Mouse (Mus musculus): ENCODE results near the gene Snx22.

Snx22 gene

DNA sequence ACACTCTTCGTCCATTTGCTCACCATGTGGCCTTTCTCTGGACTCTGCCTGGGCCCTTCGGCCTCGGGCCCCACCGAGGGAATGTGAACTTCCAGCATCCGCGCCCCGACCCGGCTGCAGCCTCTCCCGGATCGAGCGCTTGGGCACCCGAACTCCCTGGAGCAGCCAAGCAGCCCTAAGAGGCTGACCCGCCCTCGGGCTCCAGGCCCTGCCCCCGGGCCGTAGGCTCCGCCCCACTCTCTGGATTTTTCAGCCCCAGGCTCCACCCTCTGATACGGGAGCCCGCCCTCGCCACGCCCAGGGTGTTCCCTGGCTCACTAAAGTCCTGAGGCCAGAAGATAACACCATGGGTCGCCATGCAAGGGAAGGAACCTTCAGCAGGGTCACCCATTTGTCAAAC lies at the start of gene Snx22:
TSS of gene Snx22 (minus strand) at position 137 of the 400 bp plus-strand sequence.
- DNase-seq (ENCODE audit: low spot score), result peak; percentile 66

DNA sequence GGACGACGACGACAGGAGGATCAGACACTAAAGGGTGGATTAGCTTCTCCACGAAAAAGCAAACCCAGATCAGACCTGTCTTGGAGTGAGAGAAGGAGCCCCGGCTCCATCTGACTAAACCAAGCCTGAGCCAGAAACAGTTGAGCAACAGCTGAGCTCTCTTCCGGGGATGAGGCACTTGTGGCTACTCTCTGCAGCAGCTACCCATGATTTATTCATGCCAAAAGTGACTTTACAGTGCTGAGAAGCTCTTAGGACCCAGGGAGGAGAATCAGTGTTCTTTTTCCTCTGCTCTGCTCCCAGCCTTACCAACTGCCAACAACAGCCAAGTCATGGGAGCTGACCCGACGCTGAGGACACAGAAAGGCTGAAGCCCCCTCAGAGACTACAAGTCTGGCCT lies 47.4 kb upstream of the Snx22 start:
- no peak for DNase-seq (ENCODE audit: low spot score)

DNA sequence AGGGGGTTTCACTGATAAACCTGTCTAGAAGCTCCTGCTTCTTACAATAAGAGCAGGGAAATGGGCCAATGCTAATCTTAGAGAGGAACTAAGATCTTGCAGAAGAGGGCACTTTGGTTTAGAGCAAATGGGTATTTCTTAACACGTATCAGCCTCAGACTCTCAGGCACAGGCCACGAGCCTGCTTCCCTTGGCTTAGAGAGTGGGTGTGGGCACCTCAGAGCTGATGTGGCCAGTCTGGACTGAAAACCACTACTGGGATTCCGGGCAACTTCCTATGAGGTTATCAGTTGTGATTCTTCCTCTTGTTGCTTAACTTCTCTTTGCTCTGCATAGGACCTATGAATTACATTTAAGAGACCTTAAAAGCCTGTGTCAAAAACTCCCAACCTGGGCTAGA lies 44.8 kb upstream of the Snx22 start:
- DNase-seq (ENCODE audit: low spot score), result no peak

- DNase-seq (ENCODE audit: low spot score), result no peak
These were observed 41.3 kb upstream of the Snx22 start for GRCm38 (mm10) chr9:66110611-66111379.

- DNase-seq (ENCODE audit: low spot score), result no peak
These were observed 40.6 kb upstream of the Snx22 start for GRCm38 (mm10) chr9:66110126-66110525.

DNA sequence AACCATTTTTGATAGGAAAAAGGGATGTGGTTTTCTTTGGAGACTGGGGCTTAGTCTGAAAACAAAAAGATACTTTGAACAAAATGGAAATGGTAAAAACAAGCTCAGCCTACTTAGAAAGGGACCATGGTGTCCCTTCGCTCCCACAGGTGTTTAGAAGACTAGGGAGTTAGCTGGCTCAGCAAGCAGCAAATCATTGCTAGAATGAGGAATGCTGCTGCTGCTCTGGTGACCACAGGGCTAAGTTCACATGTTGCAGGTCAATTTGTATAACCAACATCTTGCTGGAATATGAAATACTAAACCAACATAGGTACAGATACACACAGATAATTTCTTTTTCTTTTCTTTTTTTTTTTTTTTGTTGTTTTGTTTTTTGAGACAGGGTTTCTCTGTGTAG lies 40.1 kb upstream of the Snx22 start:
- no peak for DNase-seq (ENCODE audit: low spot score)

GRCm38 (mm10) chr9:66105168-66105567 lies 35.6 kb upstream of the Snx22 start:
- no peak for DNase-seq (ENCODE audit: low spot score)

DNA sequence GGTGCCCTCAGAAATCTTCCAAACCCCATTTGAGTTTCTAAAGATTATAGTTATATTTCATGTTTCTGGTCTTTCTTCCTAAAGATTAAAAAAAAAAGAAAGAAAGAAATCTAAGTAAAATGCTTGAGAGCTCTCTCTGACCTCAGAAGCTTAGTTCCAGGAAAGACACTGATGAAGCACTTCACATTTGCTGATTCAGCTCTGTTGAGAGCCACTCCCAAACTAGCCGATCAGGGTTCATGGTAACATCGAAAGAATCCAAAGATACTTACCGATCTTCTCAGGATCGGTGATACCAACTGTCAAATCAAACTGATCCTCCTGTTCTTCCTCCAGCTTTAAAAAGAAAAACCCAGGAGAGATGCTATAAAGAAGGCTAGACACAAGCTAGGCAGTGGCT lies 35.1 kb upstream of the Snx22 start:
- no peak for DNase-seq (ENCODE audit: low spot score)

DNA sequence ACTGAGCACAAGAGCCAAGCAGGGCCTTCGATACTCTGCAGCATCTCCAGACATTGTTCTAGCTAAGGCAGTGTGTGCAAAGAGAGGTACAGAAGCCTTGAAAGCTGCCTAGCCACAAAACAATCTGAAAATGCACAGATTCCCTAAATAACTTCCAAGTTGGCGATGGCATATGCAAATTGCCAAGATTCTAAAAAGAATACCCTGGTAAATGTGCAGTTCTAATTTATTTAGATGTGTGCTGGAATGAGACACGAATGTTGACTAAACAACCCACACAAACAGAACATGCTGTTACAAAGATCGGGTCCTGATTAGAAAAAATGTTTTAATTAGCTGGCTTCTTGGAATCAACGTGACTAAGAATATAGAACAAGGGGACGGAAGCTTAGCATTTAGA lies 33.1 kb upstream of the Snx22 start:
- no peak for DNase-seq (ENCODE audit: low spot score)

DNA sequence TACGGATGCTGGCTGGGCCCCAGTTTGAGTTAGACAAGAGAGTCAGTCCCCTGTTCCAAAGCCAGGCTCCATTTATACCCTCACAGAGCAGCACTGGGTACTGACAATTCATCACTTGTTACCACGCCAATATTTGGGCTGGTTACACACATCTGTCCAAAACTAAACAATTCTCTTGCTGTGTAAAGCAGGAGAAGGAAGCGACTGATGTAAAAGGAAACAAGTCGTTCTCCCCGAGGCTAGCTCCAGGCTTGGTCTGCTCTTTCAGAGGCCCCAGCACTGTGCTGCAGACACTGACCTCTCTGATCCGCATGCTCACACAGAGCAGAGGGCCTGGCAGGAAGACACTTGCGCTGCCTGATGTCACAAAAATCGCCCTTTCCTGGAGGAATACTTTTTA lies 32.1 kb upstream of the Snx22 start:
- no peak for DNase-seq (ENCODE audit: low spot score)

GRCm38 (mm10) chr9:66092664-66093063 lies 23.1 kb upstream of the Snx22 start:
- DNase-seq (ENCODE audit: low spot score), result no peak

GRCm38 (mm10) chr9:66091327-66092231 lies 22.1 kb upstream of the Snx22 start:
- no peak for DNase-seq (ENCODE audit: low spot score)

DNA sequence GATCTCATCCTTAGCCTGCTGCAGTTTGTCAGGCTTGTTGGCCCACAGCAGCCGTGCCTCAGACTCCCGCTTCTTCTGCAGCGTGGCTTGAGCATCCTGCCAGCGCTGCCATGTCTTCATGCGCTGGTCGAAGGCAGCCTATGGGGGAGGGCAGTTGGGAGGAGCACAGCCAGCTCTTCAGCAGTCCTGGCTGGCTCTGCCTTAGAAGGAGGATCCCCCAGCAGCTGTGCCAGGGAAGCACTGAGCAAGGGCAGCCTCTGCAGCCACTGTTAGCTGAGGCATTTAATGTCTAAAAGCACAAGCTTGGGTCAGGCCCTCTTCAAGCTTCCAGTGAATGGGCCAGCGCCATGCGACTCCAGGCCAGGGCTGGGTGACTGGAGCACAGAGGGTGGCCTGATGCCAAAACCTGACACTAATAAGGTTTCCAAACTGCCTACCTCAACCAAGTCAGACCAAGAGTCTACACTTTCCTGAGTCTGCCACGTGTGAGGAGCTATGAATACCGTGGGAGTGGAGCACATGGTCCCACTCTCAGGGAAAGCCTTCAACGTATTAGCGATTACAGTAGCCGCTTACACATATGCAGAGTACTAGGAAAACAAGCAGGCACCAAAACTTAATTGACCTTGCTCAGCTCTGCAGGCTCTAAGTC lies 21.2 kb upstream of the Snx22 start:
- no peak for DNase-seq (ENCODE audit: low spot score)

- peak; percentile 17 for DNase-seq (ENCODE audit: low spot score)
These were observed 18.9 kb upstream of the Snx22 start for GRCm38 (mm10) chr9:66088411-66088810.

DNA sequence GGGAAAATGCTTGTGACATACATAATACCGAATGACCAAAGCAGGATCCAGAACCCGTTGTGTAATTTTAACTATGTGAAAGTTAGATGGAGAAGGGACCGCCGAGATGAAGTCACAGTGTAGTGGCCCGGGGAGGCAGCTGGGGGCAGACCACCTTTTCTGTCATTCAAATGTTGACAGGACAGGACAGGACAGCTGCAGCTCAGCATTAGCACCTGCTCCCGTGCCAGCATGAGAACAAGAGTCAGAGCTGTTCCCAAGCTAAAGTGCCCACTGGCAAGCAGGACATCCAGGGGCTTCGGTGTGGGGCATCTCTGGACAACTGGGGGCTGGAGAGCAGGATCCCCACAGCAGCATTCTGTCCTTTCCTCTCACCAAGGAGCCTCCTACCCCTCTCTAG lies 17.5 kb upstream of the Snx22 start:
- DNase-seq (ENCODE audit: low spot score), result no peak

GRCm38 (mm10) chr9:66084171-66084570 lies 14.7 kb upstream of the Snx22 start:
- DNase-seq (ENCODE audit: low spot score), result no peak

- DNase-seq (ENCODE audit: low spot score), result no peak
These were observed 12.5 kb upstream of the Snx22 start for GRCm38 (mm10) chr9:66081999-66082398.

DNA sequence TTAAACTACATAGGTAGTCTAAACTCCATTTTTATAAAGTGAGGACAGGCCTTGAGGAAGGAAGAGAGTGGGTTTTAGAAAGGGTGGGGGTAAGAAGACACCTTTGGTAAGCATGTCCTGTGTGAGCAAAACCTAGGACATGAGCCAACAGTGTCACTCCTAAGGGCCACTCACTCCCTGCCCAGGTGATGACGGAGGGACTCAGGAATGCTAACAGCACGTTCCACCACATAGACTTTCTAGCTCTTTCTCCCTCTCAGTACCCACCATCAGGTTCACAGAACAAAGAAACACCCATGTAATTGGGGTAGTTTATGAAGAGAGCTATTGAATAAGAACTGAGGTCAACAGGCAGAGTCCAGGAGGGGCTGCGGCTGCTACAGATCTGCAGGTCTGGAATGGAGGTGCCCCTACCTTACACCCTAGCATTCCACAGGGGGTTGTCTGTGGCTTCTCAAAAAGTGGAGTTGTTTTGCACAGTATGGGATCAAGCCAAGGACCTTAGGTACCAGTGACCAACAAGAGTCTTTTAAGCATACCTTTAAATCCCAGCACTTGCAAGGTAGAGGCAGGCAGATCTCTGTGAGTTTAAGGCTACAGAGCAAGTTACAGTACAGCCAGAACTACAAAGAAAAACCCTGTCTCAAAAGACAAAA lies 11.4 kb upstream of the Snx22 start:
- no peak for DNase-seq (ENCODE audit: low spot score)

- DNase-seq (ENCODE audit: low spot score), result no peak
These were observed 9.0 kb upstream of the Snx22 start for GRCm38 (mm10) chr9:66078493-66078892.

GRCm38 (mm10) chr9:66078072-66078471 lies 8.6 kb upstream of the Snx22 start:
- DNase-seq (ENCODE audit: low spot score), result no peak

DNA sequence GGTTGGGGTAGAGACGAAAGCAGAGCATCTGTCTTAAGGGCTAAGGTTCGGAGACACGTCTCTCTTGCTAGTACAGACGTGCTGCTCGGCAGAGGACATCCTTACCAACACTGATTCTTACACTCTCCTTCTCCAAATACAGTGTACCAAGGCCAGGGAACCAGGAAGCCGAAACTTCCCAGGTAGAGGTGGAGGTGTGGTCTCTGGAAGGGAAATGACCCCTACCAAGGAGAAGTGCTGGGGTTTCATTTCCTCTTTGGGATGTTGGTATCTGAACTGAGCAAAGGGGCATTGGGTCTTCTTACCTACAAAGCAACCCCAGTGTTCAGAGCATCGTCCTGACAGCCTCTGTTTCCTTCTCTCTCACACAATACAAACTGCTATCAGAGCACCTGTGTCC lies 3.2 kb upstream of the Snx22 start:
- no peak for DNase-seq (ENCODE audit: low spot score)

GRCm38 (mm10) chr9:66070151-66070550 lies 632 bp upstream of the Snx22 start:
- no peak for DNase-seq (ENCODE audit: low spot score)
